Mouse (Mus musculus) liver, adult 2 months (tissue): ENCODE results near the gene Tln2. TPM values are rescaled to one million over a fixed set of nuclear protein-coding genes. Genes with fewer than 3 reads are reported as not detected.

ENCODE experiments used
- DNase-seq: peaks from one replicate; pipeline ENCODE4 v3.0.0-alpha.2; 2011; ENCODE audit warnings: low read depth, low spot score; ENCODE audit errors: extremely low read depth
- H3K27ac ChIP-seq: fragments of 200-500 bp; replicated peaks from 2 replicates; pipeline ENCODE4 v1.5.1; 2012; ENCODE audit warnings: low read depth, mild to moderate bottlenecking, control low read depth, inconsistent platforms, low read length; ENCODE audit not compliant: insufficient read depth
- H3K27me3 ChIP-seq: fragments of 200-500 bp; 2 replicates; pipeline ENCODE4 v1.6.1; 2012; ENCODE audit warnings: mild to moderate bottlenecking, moderate library complexity, low read length, inconsistent platforms; ENCODE audit not compliant: control insufficient read depth, insufficient read depth
- H3K36me3 ChIP-seq: fragments of 200-500 bp; 2 replicates; pipeline ENCODE4 v1.6.1; 2012; ENCODE audit warnings: low read length, inconsistent platforms; ENCODE audit not compliant: control insufficient read depth, insufficient read depth
- H3K4me1 ChIP-seq: fragments of 200-500 bp; 2 replicates; pipeline ENCODE4 v1.6.1; 2011; ENCODE audit warnings: low read length; ENCODE audit not compliant: control insufficient read depth, insufficient read depth
- H3K4me3 ChIP-seq: fragments of 200-500 bp; 2 replicates; pipeline ENCODE4 v1.5.1; 2011; ENCODE audit warnings: low read depth, mild to moderate bottlenecking, control low read depth, low read length, moderate library complexity; ENCODE audit not compliant: insufficient read depth
- H3K79me2 ChIP-seq: fragments of 200-500 bp; 2 replicates; pipeline ENCODE4 v1.6.1; 2012; ENCODE audit warnings: inconsistent platforms, mild to moderate bottlenecking, low read length, moderate library complexity; ENCODE audit not compliant: control insufficient read depth, insufficient read depth
- H3K9ac ChIP-seq: fragments of 200-500 bp; 2 replicates; pipeline ENCODE4 v1.6.1; 2012; ENCODE audit warnings: low read depth, mild to moderate bottlenecking, control low read depth, inconsistent platforms, low read length
- CTCF ChIP-seq: fragments of 200-500 bp; IDR thresholded peaks from 2 replicates; pipeline ENCODE4 v1.5.1; 2011; ENCODE audit warnings: low read depth, low read length, control low read depth
- POLR2A ChIP-seq: fragments of 200-500 bp; IDR thresholded peaks from 2 replicates; pipeline ENCODE4 v1.6.1; 2011; ENCODE audit warnings: low read length, control low read depth; ENCODE audit not compliant: insufficient read depth; ENCODE audit errors: extremely low read depth
- WGBS: fragments of 180-500 bp; shearing (Covaris S2); methylation state at CpG from one replicate; pipeline ENCODE4 v1.1.7; 2018; 5-methylcytosine and 5-hydroxymethylcytosine counted together
- polyA plus RNA-seq: library from polyadenylated mRNA; depleted of rRNA; stranded (reverse); fragments of >200 nt; gene quantifications from 2 replicates; pipeline ENCODE4 v1.2.3, GENCODE M21; 2012; rRNA removed
- total RNA-seq: library from RNA; depleted of rRNA; stranded (reverse); fragments of >200 nt; gene quantifications from 2 replicates; pipeline ENCODE4 v1.2.3, GENCODE M21; 2014; rRNA removed

Tln2 gene
- total RNA-seq (4.6 and 5.5 TPM in 2 replicates), polyA plus RNA-seq (1.9 and 2.6 TPM in 2 replicates)

- Histone ChIP-seq H3K4me3 (no peak within 1 kb of the TSS), H3K4me1 (no peaks in the 10 kb centered on the region), H3K27ac (no peak within 1 kb of the TSS), H3K27me3 (no peaks in the 10 kb centered on the region), H3K36me3 (no peaks in the 10 kb centered on the region; the same call in 1 of the 2 replicates), H3K9ac (no peak within 1 kb of the TSS), H3K79me2 (no peaks in the 10 kb centered on the region)
- TF ChIP-seq CTCF (no peak), POLR2A (no peak)
- no peak for DNase-seq
- WGBS = 94% methylated on average over 4 of the region's 4 CpGs
These were observed at the start of gene Tln2 for GRCm38 (mm10) chr9:67559603-67560002. Tln2 (minus strand) TSS chr9:67559703.

- 92% methylated on average over 1 of the region's 1 CpGs for WGBS
- Histone ChIP-seq H3K27ac (no peak overlapping the region), H3K9ac (no peak overlapping the region), H3K4me1 (no peaks in the 10 kb centered on the region; the same call in 1 of the 2 replicates), H3K4me3 (no peak overlapping the region), H3K36me3 (no peaks in the 10 kb centered on the region), H3K27me3 (no peaks in the 10 kb centered on the region), H3K79me2 (peaks cover 4% of the 10 kb centered on the region; the same call in 1 of the 2 replicates)
- DNase-seq = no peak
- TF ChIP-seq CTCF (no peak), POLR2A (no peak)
These were observed 49.7 kb upstream of the Tln2 start for GRCm38 (mm10) chr9:67609226-67609625.

- WGBS = 86% methylated on average over 9 of the region's 9 CpGs
- Histone ChIP-seq H3K36me3 (no peaks in the 10 kb centered on the region), H3K4me1 (no peaks in the 10 kb centered on the region; the same call in 1 of the 2 replicates), H3K4me3 (no peak overlapping the region), H3K79me2 (peaks cover 4% of the 10 kb centered on the region; the same call in 1 of the 2 replicates), H3K27me3 (no peaks in the 10 kb centered on the region), H3K27ac (no peak overlapping the region), H3K9ac (no peak overlapping the region)
- TF ChIP-seq CTCF (no peak), POLR2A (no peak)
- no peak for DNase-seq
These were observed 48.4 kb upstream of the Tln2 start for GRCm38 (mm10) chr9:67607786-67608366.

- DNase-seq = no peak
- Histone ChIP-seq H3K27me3 (no peaks in the 10 kb centered on the region), H3K9ac (no peak overlapping the region), H3K79me2 (peaks cover 4% of the 10 kb centered on the region; the same call in 1 of the 2 replicates), H3K36me3 (no peaks in the 10 kb centered on the region), H3K4me1 (no peaks in the 10 kb centered on the region; the same call in 1 of the 2 replicates), H3K27ac (no peak overlapping the region), H3K4me3 (no peak overlapping the region)
- WGBS = 87% methylated on average over 6 of the region's 6 CpGs
- no peak for TF ChIP-seq CTCF
- TF ChIP-seq POLR2A = no peak
These were observed 47.8 kb upstream of the Tln2 start for GRCm38 (mm10) chr9:67607268-67607667.

GRCm38 (mm10) chr9:67605867-67606435, 46.4 kb upstream of the Tln2 start:
- Histone ChIP-seq H3K79me2 (peaks cover 3% of the 10 kb centered on the region; the same call in 1 of the 2 replicates), H3K27me3 (no peaks in the 10 kb centered on the region), H3K4me3 (no peak overlapping the region), H3K36me3 (no peaks in the 10 kb centered on the region), H3K27ac (peak overlapping the region; percentile 51; the same call in 1 of the 2 replicates), H3K9ac (no peak overlapping the region), H3K4me1 (no peaks in the 10 kb centered on the region; the same call in 1 of the 2 replicates)
- peak; percentile 46 for DNase-seq
- no peak for TF ChIP-seq CTCF
- no peak for TF ChIP-seq POLR2A
- WGBS = 77% methylated on average over 7 of the region's 7 CpGs

GRCm38 (mm10) chr9:67604940-67605339, 45.4 kb upstream of the Tln2 start:
- TF ChIP-seq POLR2A (no peak), CTCF (no peak)
- H3K27ac ChIP-seq = no peak overlapping the region; the same call in 1 of the 2 replicates
- peak; percentile 55 for DNase-seq
- H3K27me3 ChIP-seq = no peaks in the 10 kb centered on the region
- H3K36me3 ChIP-seq = no peaks in the 10 kb centered on the region
- peaks cover 6% of the 10 kb centered on the region; the same call in 1 of the 2 replicates for H3K79me2 ChIP-seq
- H3K4me3 ChIP-seq = no peak overlapping the region
- H3K9ac ChIP-seq = no peak overlapping the region
- H3K4me1 ChIP-seq = no peaks in the 10 kb centered on the region; the same call in 1 of the 2 replicates
